Mouse (Mus musculus) megakaryocyte, embryonic 14.5 days (primary cell): Measurements from ENCODE around the gene Hacl1.

Experiments
- FLI1 ChIP-seq: IDR thresholded peaks from 2 replicates; pipeline ENCODE4 v1.6.1; 2012; ENCODE audit warnings: low read length, inconsistent platforms, mixed read lengths
- GATA1 ChIP-seq: IDR thresholded peaks from 3 replicates; pipeline ENCODE4 v1.6.1; 2012; ENCODE audit warnings: mixed read lengths, low read length, inconsistent platforms, borderline replicate concordance

DNA sequence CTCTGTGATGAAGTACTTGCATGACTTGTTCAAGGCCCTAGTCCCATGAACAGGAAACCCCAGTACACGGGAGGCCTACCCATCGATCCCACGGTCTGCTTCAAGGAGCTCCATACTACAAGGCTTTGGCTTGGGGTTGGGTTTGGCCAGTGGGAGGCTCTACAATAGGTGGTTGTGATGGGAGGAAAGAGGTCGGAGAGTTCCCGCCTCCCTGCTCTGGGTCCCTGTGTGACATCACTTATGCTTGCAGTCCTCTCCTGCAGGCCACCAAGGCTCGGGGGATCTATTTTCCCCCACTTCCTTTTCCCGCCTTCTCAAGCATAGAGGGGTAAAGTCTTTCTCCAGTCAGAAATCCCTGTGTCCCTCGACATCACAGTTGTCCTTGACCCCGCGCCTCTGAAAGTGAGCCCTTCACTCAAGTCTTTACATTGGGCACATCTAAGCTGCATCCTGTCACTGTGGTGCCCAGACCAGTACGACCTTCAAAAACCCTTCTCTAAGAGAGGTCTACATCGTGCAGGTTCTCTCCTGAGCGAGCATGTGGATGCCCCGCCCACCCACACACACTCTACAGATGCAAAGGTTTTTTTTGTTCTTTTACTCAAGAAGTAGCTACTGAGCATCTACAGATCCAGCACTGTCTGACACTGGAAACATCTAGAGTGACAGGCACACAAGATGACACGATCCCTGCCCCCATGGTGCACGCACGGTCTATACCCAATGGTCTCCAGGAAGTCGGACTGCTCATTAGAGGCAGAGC is 66.0 kb downstream of the Hacl1 start:
- no peak for TF ChIP-seq GATA1
- TF ChIP-seq FLI1 = no peak
